Mouse (Mus musculus) thymus, postnatal 4 days (tissue): ENCODE data around the gene Gm960.
"Not testable (repeated sequence)": the region's sequence is repeated elsewhere in the genome, so short reads cannot be mapped to it uniquely, and the experiment has no call there.

ENCODE experiments used
- DNase-seq: peaks from one replicate; pipeline ENCODE4 v3.0.0; 2021

The Gm960 gene

DNA sequence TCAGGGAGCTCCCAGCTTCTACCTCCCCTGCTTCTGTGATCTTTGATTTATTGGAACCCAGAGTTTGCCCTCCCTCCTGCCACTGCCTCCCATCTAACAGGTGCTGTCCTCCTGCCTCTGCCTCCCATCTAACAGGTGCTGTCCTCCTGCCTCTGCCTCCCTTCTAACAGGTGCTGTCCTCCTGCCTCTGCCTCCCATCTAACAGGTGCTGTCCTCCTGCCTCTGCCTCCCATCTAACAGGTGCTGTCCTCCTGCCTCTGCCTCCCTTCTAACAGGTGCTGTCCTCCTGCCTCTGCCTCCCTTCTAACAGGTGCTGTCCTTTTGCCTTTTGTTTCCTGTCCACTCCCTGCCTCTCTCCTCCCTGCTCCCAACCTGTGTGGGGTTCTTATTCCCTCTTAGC, 111.7 kb downstream of the Gm960 start:
- DNase-seq: not testable (repeated sequence)

DNA sequence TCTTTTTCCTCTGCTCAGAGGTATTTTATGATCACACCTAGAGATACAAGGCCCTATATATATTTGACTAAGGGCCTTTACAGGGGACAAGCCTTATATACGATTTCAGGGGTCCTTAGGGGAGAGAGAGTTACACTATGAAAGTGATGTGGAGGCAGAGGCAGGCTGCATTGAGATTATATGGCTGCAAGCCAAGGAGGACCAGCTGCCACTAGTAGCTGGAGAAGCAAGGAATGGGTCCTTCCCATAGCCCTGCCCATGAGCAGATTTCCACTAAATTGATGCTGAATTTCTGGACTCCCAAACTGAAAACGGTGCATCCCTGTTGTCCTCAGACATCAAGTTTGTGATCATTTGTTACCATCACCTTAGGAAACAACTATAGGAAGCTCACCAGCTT, 114.6 kb downstream of the Gm960 start:
- no peak for DNase-seq

DNA sequence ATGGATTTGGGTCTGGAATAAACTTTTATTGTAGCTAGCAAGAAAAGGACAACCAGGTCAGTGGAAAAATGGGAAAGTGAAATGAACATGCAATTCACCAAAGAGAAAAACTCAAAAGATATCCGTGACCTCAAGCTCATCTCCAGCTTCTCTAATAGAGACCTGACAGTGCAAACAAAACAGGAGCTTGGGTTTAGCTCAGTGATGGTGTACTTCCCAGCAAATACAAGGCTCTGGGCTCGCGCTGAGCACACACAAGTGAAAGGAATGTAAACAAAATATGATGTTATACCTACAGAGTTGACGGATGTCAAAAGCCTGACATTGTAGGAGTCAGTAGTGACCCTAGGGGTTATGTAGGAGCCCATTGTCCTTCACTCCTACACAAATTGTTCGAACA, 119.2 kb downstream of the Gm960 start:
- DNase-seq: no peak

- no peak for DNase-seq
Measured at GRCm38 (mm10) chr19:4578799-4579198, 119.7 kb downstream of the Gm960 start.
